Mouse (Mus musculus): Measurements from ENCODE around the gene Hoxa3.

Hoxa3 gene

GRCm38 (mm10) chr6:52231885-52232567 is 18.9 kb upstream of the Hoxa3 start:
- DNase-seq: no peak

GRCm38 (mm10) chr6:52230516-52231165 is 17.5 kb upstream of the Hoxa3 start, which contains the start of gene Hoxa9:
Gene Hoxa9, minus strand, starts transcription at chr6:52231089.
- DNase-seq: no peak

- DNase-seq: no peak
These were observed 16.7 kb upstream of the Hoxa3 start for GRCm38 (mm10) chr6:52229558-52230416.

- DNase-seq: no peak
These were observed 15.6 kb upstream of the Hoxa3 start for GRCm38 (mm10) chr6:52228475-52229465.

- DNase-seq: no peak
These were observed 14.5 kb upstream of the Hoxa3 start for GRCm38 (mm10) chr6:52227470-52228222.

- no peak for DNase-seq
These were observed 13.6 kb upstream of the Hoxa3 start for GRCm38 (mm10) chr6:52226569-52227257.

GRCm38 (mm10) chr6:52225612-52226568 is 12.8 kb upstream of the Hoxa3 start:
- no peak for DNase-seq

GRCm38 (mm10) chr6:52224895-52225611 is 11.9 kb upstream of the Hoxa3 start:
- DNase-seq: no peak

GRCm38 (mm10) chr6:52223939-52224760 is 11.0 kb upstream of the Hoxa3 start:
- no peak for DNase-seq

- DNase-seq: no peak
These were observed 9.6 kb upstream of the Hoxa3 start for GRCm38 (mm10) chr6:52222729-52223128.

- DNase-seq: no peak
These were observed 9.0 kb upstream of the Hoxa3 start for GRCm38 (mm10) chr6:52221993-52222685.

- DNase-seq: peak; percentile 75
These were observed 8.3 kb upstream of the Hoxa3 start, which contains the start of gene Hoxa7 for GRCm38 (mm10) chr6:52221337-52221992. Gene Hoxa7, minus strand, starts transcription at chr6:52221854.

- no peak for DNase-seq
These were observed 7.8 kb upstream of the Hoxa3 start for GRCm38 (mm10) chr6:52220865-52221310.

GRCm38 (mm10) chr6:52220003-52220864 is 7.1 kb upstream of the Hoxa3 start:
- DNase-seq: no peak

- DNase-seq: no peak
These were observed 6.3 kb upstream of the Hoxa3 start for GRCm38 (mm10) chr6:52219234-52219942.

Data from cerebellum, adult 9-11 months (tissue).